Mouse (Mus musculus) cortical plate, adult 2 months (tissue): ENCODE results near the gene Gng3.
A peak's percentile ranks its signal among the peaks of the same experiment; 100 is the strongest.

Experiments used
- CTCF ChIP-seq: fragments of 200-500 bp; IDR thresholded peaks from 2 replicates; pipeline ENCODE4 v1.5.1; 2011; ENCODE audit warnings: mild to moderate bottlenecking, control low read depth, low read length; ENCODE audit not compliant: insufficient read depth; ENCODE audit errors: extremely low read depth
- POLR2A ChIP-seq: fragments of 200-500 bp; IDR thresholded peaks from 2 replicates; pipeline ENCODE4 v1.6.1; 2011; ENCODE audit warnings: mild to moderate bottlenecking, low read length, control low read depth; ENCODE audit not compliant: insufficient read depth; ENCODE audit errors: extremely low read depth

GRCm38 (mm10) chr19:8880311-8881033 is 41.5 kb upstream of the Gng3 start, which contains the start of gene Uqcc3:
- peak; percentile 81; the same call in 1 of the 2 replicates for TF ChIP-seq POLR2A
- TF ChIP-seq CTCF: no peak
